In the genomic region with DNA sequence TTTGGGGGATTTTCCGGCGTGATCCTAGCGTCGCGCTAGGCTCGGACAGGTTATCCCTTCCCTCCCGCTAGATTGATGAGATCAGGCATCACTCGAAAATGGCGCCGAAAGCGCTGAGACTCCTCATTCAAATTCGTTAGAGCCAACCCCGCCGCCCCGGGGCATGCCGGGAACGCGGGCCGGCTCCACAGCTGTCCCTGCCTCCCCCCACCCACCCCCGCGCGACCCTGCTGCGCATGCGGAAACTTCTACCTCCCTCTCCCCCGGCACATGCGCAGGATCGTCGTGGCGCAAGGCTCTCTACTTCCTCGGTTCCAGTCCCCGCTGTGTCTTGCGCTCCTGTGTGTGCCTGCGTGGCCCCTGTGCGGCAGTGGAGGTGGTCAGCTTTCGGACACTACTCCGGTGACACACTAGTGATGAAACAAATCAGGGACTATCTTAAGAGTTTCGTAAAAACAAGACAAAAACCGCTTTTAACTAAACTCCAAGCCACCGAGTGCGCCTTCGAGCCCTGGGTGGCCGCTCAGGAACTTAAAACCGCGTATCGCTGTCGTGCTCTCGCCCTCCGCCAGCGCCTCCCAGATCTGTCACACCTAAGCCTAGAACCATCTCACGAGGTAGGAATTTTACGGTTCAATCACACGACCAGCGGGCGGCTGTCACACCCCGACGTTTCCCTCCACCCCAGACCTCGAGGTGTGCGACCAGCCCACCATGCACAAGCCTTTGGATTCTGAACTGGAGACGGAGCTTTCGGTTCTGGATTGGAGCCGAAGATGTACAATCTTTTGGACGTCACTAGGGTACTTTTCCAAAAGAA, we compare ENCODE assay signal across 7 mouse cellular contexts. TPM values are rescaled to one million over a fixed set of nuclear protein-coding genes. Genes with fewer than 3 reads are reported as not detected.
A peak's percentile ranks its signal among the peaks of the same experiment; 100 is the strongest.
DNase-seq lines count a peak whose midpoint lies in the region; ATAC-seq and TF ChIP-seq lines count a peak whose summit lies in the region.

No protein-coding gene starts in this region.

- ATAC-seq in intestine, postnatal 0 days = peak; percentile 91
- ATAC-seq in midbrain, embryonic 12.5 days (ENCODE audit: low FRiP score, low read depth) = peak; percentile 93

- peak; percentile 81 for TF ChIP-seq POLR2A in small intestine, adult 2 months (IDR thresholded peaks at IDR 0.05; ENCODE audit: low read depth, low read length)

- H3K36me3 ChIP-seq in intestine, postnatal 0 days (ENCODE audit: control insufficient read depth, insufficient read depth) = no peaks in the 10 kb centered on the region
- H3K36me3 ChIP-seq in midbrain, embryonic 12.5 days = no peaks in the 10 kb centered on the region
- H3K36me3 ChIP-seq in small intestine, adult 2 months (ENCODE audit: control insufficient read depth, insufficient read depth, low read length) = no peaks in the 10 kb centered on the region

- intact Hi-C loops in left cerebral cortex, postnatal 4 days (cut with DNase I) = loop anchor here (5.0 kb wide), 2 partner anchors 33 to 808 kb away; a partner anchor contains a TSS

- WGBS in intestine, postnatal 0 days = 1% methylated on average over 62 of the region's 62 CpGs
- WGBS in midbrain, embryonic 12.5 days = 2% methylated on average over 62 of the region's 62 CpGs
- WGBS in small intestine, adult 2 months = under 1% methylated on average over 62 of the region's 62 CpGs

- peak overlapping the region; percentile 89 for H3K4me2 ChIP-seq in intestine, postnatal 0 days (replicated peaks; ENCODE audit: low read depth)
- peak overlapping the region; percentile 72 for H3K4me2 ChIP-seq in midbrain, embryonic 12.5 days (replicated peaks)

- H3K27me3 ChIP-seq in intestine, postnatal 0 days (replicated peaks; ENCODE audit: control insufficient read depth, insufficient read depth, low read length) = no peaks in the 10 kb centered on the region
- no peaks in the 10 kb centered on the region for H3K27me3 ChIP-seq in midbrain, embryonic 12.5 days
- H3K27me3 ChIP-seq in small intestine, adult 2 months (ENCODE audit: control insufficient read depth, insufficient read depth, low read length) = no peaks in the 10 kb centered on the region

- TF ChIP-seq CTCF in intestine, postnatal 0 days (IDR thresholded peaks at IDR 0.05; ENCODE audit: low read depth) = peak; percentile 12; the same call in 1 of the 2 replicates
- no peak; the same call in 1 of the 2 replicates for TF ChIP-seq CTCF in small intestine, adult 2 months (IDR thresholded peaks at IDR 0.05; ENCODE audit: extremely low read depth, insufficient read length, insufficient replicate concordance, low read depth, low read length)

- peak overlapping the region; percentile 93 for H3K27ac ChIP-seq in intestine, postnatal 0 days (ENCODE audit: low read depth, low read length)
- H3K27ac ChIP-seq in midbrain, embryonic 12.5 days (replicated peaks) = peak overlapping the region; percentile 94
- peak overlapping the region; percentile 80 for H3K27ac ChIP-seq in small intestine, adult 2 months (ENCODE audit: insufficient read depth, low read depth, low read length)

- peak; percentile 94 for DNase-seq in adrenal gland, adult 8-10 months
- peak; percentile 98 for DNase-seq in embryo, embryonic 9.5 days (ENCODE audit: extremely low spot score)
- DNase-seq in gastrocnemius, postnatal 4 days (ENCODE audit: low spot score in 2 of 2) = peak; percentile 94 to 97
- peak; percentile 99 for DNase-seq in left cerebral cortex, postnatal 4 days

- no peaks in the 10 kb centered on the region for H3K4me1 ChIP-seq in intestine, postnatal 0 days (replicated peaks; ENCODE audit: control insufficient read depth, insufficient read depth, low read length)
- H3K4me1 ChIP-seq in midbrain, embryonic 12.5 days = peaks cover 6% of the 10 kb centered on the region
- 0 out of 2 replicates have a peak, but pooled peaks cover 1% of the 10 kb centered on the region for H3K4me1 ChIP-seq in small intestine, adult 2 months (ENCODE audit: control insufficient read depth, insufficient read depth, insufficient read length, low read length)

- H3K4me3 ChIP-seq in intestine, postnatal 0 days (ENCODE audit: low read depth, low read length) = peak overlapping the region; percentile 89
- H3K4me3 ChIP-seq in midbrain, embryonic 12.5 days = peak overlapping the region; percentile 98
- peak overlapping the region; percentile 90 for H3K4me3 ChIP-seq in small intestine, adult 2 months (ENCODE audit: low read depth, low read length)

- peak overlapping the region; percentile 91 for H3K9ac ChIP-seq in intestine, postnatal 0 days (ENCODE audit: low read depth, low read length)
- H3K9ac ChIP-seq in midbrain, embryonic 12.5 days (replicated peaks) = peak overlapping the region; percentile 96

- no peaks in the 10 kb centered on the region for H3K9me3 ChIP-seq in intestine, postnatal 0 days (ENCODE audit: control insufficient read depth)
- no peaks in the 10 kb centered on the region for H3K9me3 ChIP-seq in midbrain, embryonic 12.5 days

RNA-seq across cellular contexts. Expression of a gene that starts 41.6 kb away (rescaled TPM):
- under 1 TPM in 3 of 4 experiments, not detected in 1; 0.14 to 0.46 (median 0.25) TPM for total RNA-seq in adrenal gland, adult 8-10 months (2022)
- under 1 TPM; 0.29 to 0.59 TPM for total RNA-seq in gastrocnemius, postnatal 4 days (2021)
- 0.25 and 0.27 TPM in 2 replicates for polyA plus RNA-seq in intestine, postnatal 0 days (2015; fragmentation: Nextera tagmentation; extraction: Ambion mirVana)
- total RNA-seq in left cerebral cortex, postnatal 4 days (2021) = 1 to 10 TPM; 3.3 to 3.8 TPM
- polyA plus RNA-seq in midbrain, embryonic 12.5 days (2016; fragmentation: Nextera tagmentation; extraction: Ambion mirVana) = 2.3 and 2.4 TPM in 2 replicates
- polyA plus RNA-seq in small intestine, adult 2 months (2012; rRNA removed) = not detected in 2 replicates

RNA-seq across cellular contexts. Expression of a gene that starts 50.8 kb away (rescaled TPM):
- 10 to 100 TPM in 2 of 4 experiments, 1 to 10 TPM in 2; 7.8 to 12.4 (median 10.5) TPM for total RNA-seq in adrenal gland, adult 8-10 months (2022)
- 10 to 100 TPM; 13.8 to 20.1 TPM for total RNA-seq in gastrocnemius, postnatal 4 days (2021)
- 7.9 and 8.6 TPM in 2 replicates for polyA plus RNA-seq in intestine, postnatal 0 days (2015; fragmentation: Nextera tagmentation; extraction: Ambion mirVana)
- total RNA-seq in left cerebral cortex, postnatal 4 days (2021) = 10 to 100 TPM; 26.2 to 26.4 TPM
- 35.5 and 38.9 TPM in 2 replicates for polyA plus RNA-seq in midbrain, embryonic 12.5 days (2016; fragmentation: Nextera tagmentation; extraction: Ambion mirVana)
- 0.23 and 0.37 TPM in 2 replicates for polyA plus RNA-seq in small intestine, adult 2 months (2012; rRNA removed)

Comparison
In these comparisons a context has a peak if more than half of its experiments do, and no peak if none do; other contexts are left out.
1. Peak in every context shown above with its lines: DNase-seq, ATAC-seq, H3K4me3 ChIP-seq and H3K27ac ChIP-seq.